Mouse (Mus musculus): ENCODE results near the gene Gm48552. TPM values are rescaled to one million over a fixed set of nuclear protein-coding genes. Genes with fewer than 3 reads are reported as not detected.

Gm48552 gene
- total RNA-seq (2021) (1 to 10 TPM in 1 of 2 experiments, not detected in 1; 1.2 TPM), polyA plus RNA-seq (2012; rRNA removed) (0.88 and 1.2 TPM in 2 replicates)
- long read RNA-seq: 0 reads

- H3K9ac ChIP-seq (ENCODE audit: low read depth, low read length): no peak within 1 kb of the TSS
Observed at GRCm38 (mm10) chr10:81388505-81389055, at the start of gene Gm48552. Gm48552 (plus strand) TSS chr10:81389005.

GRCm38 (mm10) chr10:81340551-81341332 is 48.1 kb upstream of the Gm48552 start:
- Histone ChIP-seq H3K4me3 (no peak overlapping the region), H3K36me3 (ENCODE audit: control insufficient read depth, insufficient read depth, low read length) (no peaks in the 10 kb centered on the region), H3K27ac (no peak overlapping the region), H3K4me1 (ENCODE audit: control insufficient read depth, insufficient read depth, low read length) (peaks cover 7% of the 10 kb centered on the region), H3K79me2 (replicated peaks; ENCODE audit: control insufficient read depth, insufficient read depth, low read length) (no peaks in the 10 kb centered on the region; the same call in 1 of the 2 replicates), H3K9ac (ENCODE audit: low read depth, low read length) (no peak overlapping the region), H3K27me3 (ENCODE audit: control insufficient read depth, insufficient read depth, low read length) (0 out of 2 replicates have a peak, but pooled peaks cover 2% of the 10 kb centered on the region)
- TF ChIP-seq EP300 (IDR thresholded peaks at IDR 0.05; ENCODE audit: insufficient read depth, low read depth, low read length) (no peak), CTCF (IDR thresholded peaks at IDR 0.05) (no peak), POLR2A (IDR thresholded peaks at IDR 0.05; ENCODE audit: insufficient read depth, low read depth, low read length) (no peak)
- no peak for DNase-seq
- intact Hi-C loops (cut with DNase I): loop anchor here (1.0 kb wide), 1 partner anchor 20 kb away; no protein-coding TSS in a partner anchor
- 59% methylated on average over 17 of the region's 17 CpGs for WGBS

More at GRCm38 (mm10) chr10:81388505-81389055, at the start of gene Gm48552:
- Histone ChIP-seq H3K27ac (peak within 1 kb of the TSS; percentile 6; the same call in 1 of the 2 replicates), H3K4me3 (no peak within 1 kb of the TSS), H3K79me2 (replicated peaks; ENCODE audit: control insufficient read depth, insufficient read depth, low read length) (no peaks in the 10 kb centered on the region; the same call in 1 of the 2 replicates), H3K4me1 (ENCODE audit: control insufficient read depth, insufficient read depth, low read length) (peaks cover 6% of the 10 kb centered on the region), H3K36me3 (ENCODE audit: control insufficient read depth, insufficient read depth, low read length) (no peaks in the 10 kb centered on the region), H3K27me3 (ENCODE audit: control insufficient read depth, insufficient read depth, low read length) (no peaks in the 10 kb centered on the region)
- 82% methylated on average over 5 of the region's 5 CpGs for WGBS
- DNase-seq: no peak
- TF ChIP-seq CTCF (IDR thresholded peaks at IDR 0.05) (no peak), EP300 (IDR thresholded peaks at IDR 0.05; ENCODE audit: insufficient read depth, low read depth, low read length) (no peak), POLR2A (IDR thresholded peaks at IDR 0.05; ENCODE audit: insufficient read depth, low read depth, low read length) (no peak)
- intact Hi-C loops (cut with DNase I): loop anchor here (1.0 kb wide), 1 partner anchor 62 kb away; no protein-coding TSS in a partner anchor

GRCm38 (mm10) chr10:81341333-81341949 is 47.4 kb upstream of the Gm48552 start:
- peak overlapping the region; percentile 11; the same call in 1 of the 2 replicates for H3K27ac ChIP-seq
- TF ChIP-seq CTCF (IDR thresholded peaks at IDR 0.05) (peak; percentile 97), EP300 (IDR thresholded peaks at IDR 0.05; ENCODE audit: insufficient read depth, low read depth, low read length) (0 out of 2 replicates have a peak, but pooled peaks have one; percentile 18), POLR2A (IDR thresholded peaks at IDR 0.05; ENCODE audit: insufficient read depth, low read depth, low read length) (no peak)
- DNase-seq: peak; percentile 73 to 85
- WGBS: 35% methylated on average over 16 of the region's 16 CpGs
- H3K79me2 ChIP-seq (replicated peaks; ENCODE audit: control insufficient read depth, insufficient read depth, low read length): no peaks in the 10 kb centered on the region; the same call in 1 of the 2 replicates
- no peak overlapping the region for H3K9ac ChIP-seq (ENCODE audit: low read depth, low read length)
- H3K4me3 ChIP-seq: no peak overlapping the region; the same call in 1 of the 2 replicates
- intact Hi-C loops (cut with DNase I): loop anchor here (1.0 kb wide), 1 partner anchor 21 kb away; no protein-coding TSS in a partner anchor
- H3K27me3 ChIP-seq (ENCODE audit: control insufficient read depth, insufficient read depth, low read length): 0 out of 2 replicates have a peak, but pooled peaks cover 2% of the 10 kb centered on the region
- peaks cover 7% of the 10 kb centered on the region for H3K4me1 ChIP-seq (ENCODE audit: control insufficient read depth, insufficient read depth, low read length)
- no peaks in the 10 kb centered on the region for H3K36me3 ChIP-seq (ENCODE audit: control insufficient read depth, insufficient read depth, low read length)

- H3K36me3 ChIP-seq (ENCODE audit: control insufficient read depth, insufficient read depth, low read length): no peaks in the 10 kb centered on the region
- intact Hi-C loops (cut with DNase I): loop anchor here (2.0 kb wide), 1 partner anchor 54 kb away; no protein-coding TSS in a partner anchor
- peak within 1 kb of the TSS; percentile 61 for H3K4me3 ChIP-seq
- 0 out of 2 replicates have a peak, but pooled peaks cover 2% of the 10 kb centered on the region for H3K27me3 ChIP-seq (ENCODE audit: control insufficient read depth, insufficient read depth, low read length)
- TF ChIP-seq CTCF (IDR thresholded peaks at IDR 0.05) (no peak), POLR2A (IDR thresholded peaks at IDR 0.05; ENCODE audit: insufficient read depth, low read depth, low read length) (no peak), EP300 (IDR thresholded peaks at IDR 0.05; ENCODE audit: insufficient read depth, low read depth, low read length) (no peak)
- H3K9ac ChIP-seq (ENCODE audit: low read depth, low read length): peak within 1 kb of the TSS; percentile 91
- no peaks in the 10 kb centered on the region; the same call in 1 of the 2 replicates for H3K79me2 ChIP-seq (replicated peaks; ENCODE audit: control insufficient read depth, insufficient read depth, low read length)
- DNase-seq: peak; percentile 69 to 70
- H3K27ac ChIP-seq: peak within 1 kb of the TSS; percentile 71
- WGBS: 5% methylated on average over 66 of the region's 67 CpGs
- peaks cover 7% of the 10 kb centered on the region for H3K4me1 ChIP-seq (ENCODE audit: control insufficient read depth, insufficient read depth, low read length)
Observed at GRCm38 (mm10) chr10:81342686-81343505, 45.9 kb upstream of the Gm48552 start, which contains the start of gene Gipc3. Gipc3 (minus strand) TSS chr10:81343266.

All from heart, adult 2 months (tissue).